Mouse (Mus musculus) intestine, embryonic 15.5 days (tissue): ENCODE data around the gene Llgl2. TPM values are rescaled to one million over a fixed set of nuclear protein-coding genes. Genes with fewer than 3 reads are reported as not detected.

Source experiments
- ATAC-seq: fragments of 200-750 bp; cut with Nextera tagmentation; 2 replicates; pipeline ENCODE4 v1.8.0; 2017; ENCODE audit warnings: moderate TSS enrichment, moderate library complexity
- H3K27ac ChIP-seq: fragments of 300-500 bp; sonication (generic); 2 replicates; pipeline ENCODE4 v1.5.1; 2015; ENCODE audit warnings: mild to moderate bottlenecking, inconsistent platforms
- H3K27me3 ChIP-seq: fragments of 300-500 bp; sonication (generic); replicated peaks from 2 replicates; pipeline ENCODE4 v1.6.1; 2015; ENCODE audit warnings: inconsistent platforms
- H3K36me3 ChIP-seq: fragments of 300-500 bp; sonication (generic); 2 replicates; pipeline ENCODE4 v1.6.1; 2015; ENCODE audit warnings: inconsistent platforms
- H3K4me1 ChIP-seq: fragments of 300-500 bp; sonication (generic); replicated peaks from 2 replicates; pipeline ENCODE4 v1.6.1; 2015; ENCODE audit warnings: inconsistent platforms
- H3K4me2 ChIP-seq: fragments of 300-500 bp; sonication (generic); replicated peaks from 2 replicates; pipeline ENCODE4 v1.6.1; 2015; ENCODE audit warnings: mild to moderate bottlenecking, inconsistent platforms
- H3K4me3 ChIP-seq: fragments of 300-500 bp; sonication (generic); replicated peaks from 2 replicates; pipeline ENCODE4 v1.5.1; 2015; ENCODE audit warnings: inconsistent platforms
- H3K9ac ChIP-seq: fragments of 300-500 bp; sonication (generic); 2 replicates; pipeline ENCODE4 v1.6.1; 2015; ENCODE audit warnings: inconsistent platforms
- H3K9me3 ChIP-seq: fragments of 300-500 bp; sonication (generic); 2 replicates; pipeline ENCODE4 v1.6.1; 2016; ENCODE audit warnings: inconsistent platforms
- WGBS: fragments of 180-500 bp; shearing (Covaris S2); methylation state at CpG from one replicate; pipeline ENCODE4 v1.1.7; 2015; 5-methylcytosine and 5-hydroxymethylcytosine counted together
- polyA plus RNA-seq: library from polyadenylated mRNA; unstranded; fragments of >200 nt; fragmentation: Nextera tagmentation; extraction: Ambion mirVana; gene quantifications from 2 replicates; pipeline ENCODE4 v1.2.1, GENCODE M21; 2015

Llgl2 gene
- 77.2 and 80.6 TPM in 2 replicates for polyA plus RNA-seq

- Histone ChIP-seq H3K4me2 (peak within 1 kb of the TSS; percentile 91), H3K4me1 (peaks cover 19% of the 10 kb centered on the region; the same call in 1 of the 2 replicates), H3K27me3 (no peaks in the 10 kb centered on the region), H3K27ac (peak within 1 kb of the TSS; percentile 84), H3K9me3 (no peaks in the 10 kb centered on the region), H3K36me3 (peaks cover 10% of the 10 kb centered on the region), H3K9ac (peak within 1 kb of the TSS; percentile 75), H3K4me3 (peak within 1 kb of the TSS; percentile 76)
- WGBS, result under 1% methylated on average over 87 of the region's 87 CpGs
- peak; percentile 98 for ATAC-seq
These were observed at the start of gene Llgl2 for GRCm38 (mm10) chr11:115823774-115824740. TSS of gene Llgl2 (plus strand) at chr11:115824049.

- Histone ChIP-seq H3K9me3 (no peaks in the 10 kb centered on the region), H3K36me3 (no peaks in the 10 kb centered on the region), H3K4me2 (no peak overlapping the region), H3K27me3 (no peaks in the 10 kb centered on the region), H3K4me3 (no peak overlapping the region), H3K27ac (no peak overlapping the region), H3K9ac (no peak overlapping the region), H3K4me1 (peaks cover 28% of the 10 kb centered on the region)
- 48% methylated on average over 4 of the region's 4 CpGs for WGBS
- no peak for ATAC-seq
These were observed 49.2 kb upstream of the Llgl2 start for GRCm38 (mm10) chr11:115774653-115775052.

GRCm38 (mm10) chr11:115775821-115776665 is 47.8 kb upstream of the Llgl2 start:
- H3K27me3 ChIP-seq, result no peaks in the 10 kb centered on the region
- H3K27ac ChIP-seq, result no peak overlapping the region
- peaks cover 40% of the 10 kb centered on the region for H3K4me1 ChIP-seq
- no peak for ATAC-seq
- H3K9me3 ChIP-seq, result no peaks in the 10 kb centered on the region
- 61% methylated on average over 18 of the region's 18 CpGs for WGBS
- H3K4me2 ChIP-seq, result no peak overlapping the region
- no peak overlapping the region for H3K4me3 ChIP-seq
- H3K9ac ChIP-seq, result no peak overlapping the region
- no peaks in the 10 kb centered on the region for H3K36me3 ChIP-seq

- no peaks in the 10 kb centered on the region for H3K27me3 ChIP-seq
- no peak overlapping the region for H3K27ac ChIP-seq
- no peak for ATAC-seq
- no peaks in the 10 kb centered on the region for H3K9me3 ChIP-seq
- 80% methylated on average over 9 of the region's 9 CpGs for WGBS
- H3K4me3 ChIP-seq, result no peak overlapping the region
- H3K36me3 ChIP-seq, result no peaks in the 10 kb centered on the region
- no peak overlapping the region for H3K9ac ChIP-seq
- H3K4me2 ChIP-seq, result no peak overlapping the region
- H3K4me1 ChIP-seq, result peaks cover 40% of the 10 kb centered on the region
These were observed 46.9 kb upstream of the Llgl2 start for GRCm38 (mm10) chr11:115776954-115777353.

GRCm38 (mm10) chr11:115777487-115778335 is 46.1 kb upstream of the Llgl2 start:
- H3K4me2 ChIP-seq, result no peak overlapping the region
- no peaks in the 10 kb centered on the region for H3K9me3 ChIP-seq
- no peak for ATAC-seq
- H3K4me1 ChIP-seq, result peaks cover 40% of the 10 kb centered on the region
- 86% methylated on average over 17 of the region's 17 CpGs for WGBS
- no peaks in the 10 kb centered on the region for H3K27me3 ChIP-seq
- no peak overlapping the region for H3K4me3 ChIP-seq
- no peaks in the 10 kb centered on the region for H3K36me3 ChIP-seq
- H3K9ac ChIP-seq, result no peak overlapping the region
- H3K27ac ChIP-seq, result no peak overlapping the region

GRCm38 (mm10) chr11:115779038-115779571 is 44.7 kb upstream of the Llgl2 start:
- Histone ChIP-seq H3K4me1 (peaks cover 40% of the 10 kb centered on the region), H3K4me3 (no peak overlapping the region), H3K9ac (peak overlapping the region; percentile 14; the same call in 1 of the 2 replicates), H3K27me3 (no peaks in the 10 kb centered on the region), H3K36me3 (no peaks in the 10 kb centered on the region), H3K27ac (peak overlapping the region; percentile 90), H3K4me2 (peak overlapping the region; percentile 42), H3K9me3 (no peaks in the 10 kb centered on the region)
- 10% methylated on average over 9 of the region's 9 CpGs for WGBS
- ATAC-seq, result peak; percentile 97

GRCm38 (mm10) chr11:115780141-115781070 is 43.4 kb upstream of the Llgl2 start:
- no peak overlapping the region for H3K4me3 ChIP-seq
- no peak overlapping the region for H3K9ac ChIP-seq

GRCm38 (mm10) chr11:115786473-115786872 is 37.4 kb upstream of the Llgl2 start:
- Histone ChIP-seq H3K9ac (no peak overlapping the region), H3K4me2 (no peak overlapping the region), H3K4me3 (no peak overlapping the region), H3K36me3 (0 out of 2 replicates have a peak, but pooled peaks cover 11% of the 10 kb centered on the region), H3K27me3 (no peaks in the 10 kb centered on the region), H3K27ac (no peak overlapping the region), H3K9me3 (no peaks in the 10 kb centered on the region), H3K4me1 (no peaks in the 10 kb centered on the region)
- 76% methylated on average over 6 of the region's 6 CpGs for WGBS
- no peak for ATAC-seq

More at GRCm38 (mm10) chr11:115780141-115781070, 43.4 kb upstream of the Llgl2 start:
- no peak for ATAC-seq
- no peaks in the 10 kb centered on the region for H3K27me3 ChIP-seq
- H3K36me3 ChIP-seq, result 0 out of 2 replicates have a peak, but pooled peaks cover 1% of the 10 kb centered on the region
- H3K27ac ChIP-seq, result peak overlapping the region; percentile 90; the same call in 1 of the 2 replicates
- H3K9me3 ChIP-seq, result no peaks in the 10 kb centered on the region
- H3K4me1 ChIP-seq, result peaks cover 40% of the 10 kb centered on the region
- 36% methylated on average over 20 of the region's 20 CpGs for WGBS
- H3K4me2 ChIP-seq, result peak overlapping the region; percentile 42; the same call in 1 of the 2 replicates

GRCm38 (mm10) chr11:115789787-115790186 is 34.1 kb upstream of the Llgl2 start:
- Histone ChIP-seq H3K9me3 (no peaks in the 10 kb centered on the region), H3K27ac (no peak overlapping the region), H3K36me3 (peaks cover 39% of the 10 kb centered on the region), H3K4me3 (no peak overlapping the region), H3K4me1 (no peaks in the 10 kb centered on the region), H3K4me2 (no peak overlapping the region), H3K27me3 (no peaks in the 10 kb centered on the region), H3K9ac (no peak overlapping the region)
- WGBS, result 96% methylated on average over 7 of the region's 7 CpGs
- ATAC-seq, result no peak

- Histone ChIP-seq H3K27ac (no peak overlapping the region), H3K4me2 (no peak overlapping the region), H3K4me1 (no peaks in the 10 kb centered on the region), H3K9me3 (no peaks in the 10 kb centered on the region), H3K36me3 (peaks cover 39% of the 10 kb centered on the region), H3K27me3 (no peaks in the 10 kb centered on the region), H3K9ac (no peak overlapping the region), H3K4me3 (no peak overlapping the region)
- WGBS, result 94% methylated on average over 16 of the region's 16 CpGs
- ATAC-seq, result no peak
These were observed 31.9 kb upstream of the Llgl2 start for GRCm38 (mm10) chr11:115791919-115792318.
